Mouse (Mus musculus): ENCODE results near the gene Olfr1477. TPM values are rescaled to one million over a fixed set of nuclear protein-coding genes. Genes with fewer than 3 reads are reported as not detected.
"Not testable (repeated sequence)": the region's sequence is repeated elsewhere in the genome, so short reads cannot be mapped to it uniquely, and the experiment has no call there.

Gene Olfr1477
- polyA plus RNA-seq (2015; fragmentation: Nextera tagmentation; extraction: Ambion mirVana), result not detected in 2 replicates

DNA sequence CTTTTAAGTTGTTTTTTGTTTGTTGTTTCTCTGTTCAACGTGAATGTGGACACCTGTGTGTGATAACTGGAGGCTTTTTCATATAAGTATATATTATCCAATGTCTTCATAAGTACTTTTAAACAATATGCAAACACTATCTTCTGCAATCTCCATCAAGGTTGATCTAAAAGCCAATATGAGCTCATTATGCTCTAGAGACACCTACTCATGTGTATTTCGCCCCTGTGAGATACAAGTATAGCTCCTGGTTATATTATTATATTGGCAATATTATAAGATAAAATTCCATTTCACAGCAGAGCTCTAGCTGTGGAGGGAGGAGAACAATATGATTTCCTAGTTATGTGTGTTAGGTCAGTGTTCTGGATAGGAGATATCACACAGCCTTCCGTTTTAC, at the start of gene Olfr1477:
TSS of gene Olfr1477 (plus strand) at position 301 of the 400 bp plus-strand sequence.
- Histone ChIP-seq H3K9me3 (ENCODE audit: low read length) (no peaks in the 10 kb centered on the region), H3K4me2 (ENCODE audit: low read depth, low read length) (no peak within 1 kb of the TSS), H3K4me3 (ENCODE audit: low read depth, low read length) (no peak within 1 kb of the TSS), H3K4me1 (ENCODE audit: insufficient read depth) (no peaks in the 10 kb centered on the region), H3K27ac (ENCODE audit: low read depth) (no peak within 1 kb of the TSS), H3K36me3 (replicated peaks; ENCODE audit: insufficient read depth, low read length) (no peaks in the 10 kb centered on the region), H3K9ac (replicated peaks) (no peak within 1 kb of the TSS), H3K27me3 (ENCODE audit: insufficient read depth, low read length) (no peaks in the 10 kb centered on the region)
- no peak for TF ChIP-seq CTCF (IDR thresholded peaks at IDR 0.05; ENCODE audit: low read depth)
- no peak for TF ChIP-seq EP300 (IDR thresholded peaks at IDR 0.05; ENCODE audit: low read depth)
- WGBS (ENCODE audit: insufficient replicate concordance), result 56% methylated on average over 3 of the region's 3 CpGs
- DNase-seq (no peak), ATAC-seq (no peak)

DNA sequence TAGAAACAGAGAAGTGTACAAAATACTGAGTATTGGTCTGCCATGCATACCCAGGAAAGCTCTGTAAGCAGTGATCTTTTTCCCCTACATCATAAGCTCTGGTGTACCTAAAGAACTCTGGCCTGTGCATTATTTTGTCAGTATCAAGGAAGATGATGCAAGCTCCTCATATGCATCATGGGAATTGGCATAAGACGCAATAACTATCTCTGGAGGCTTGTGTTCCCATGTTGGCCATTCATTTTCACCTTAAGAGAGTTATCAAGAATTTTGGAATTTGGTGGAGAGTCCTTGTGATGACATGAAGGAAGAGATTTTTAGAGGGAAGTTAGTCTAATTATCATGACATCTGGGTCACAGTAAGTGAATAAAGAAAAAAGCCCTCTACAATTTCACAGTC, 44.4 kb upstream of the Olfr1477 start, which contains the start of gene Olfr1472:
TSS of gene Olfr1472 (minus strand) at position 101 of the 400 bp plus-strand sequence.
- Histone ChIP-seq H3K36me3 (replicated peaks; ENCODE audit: insufficient read depth, low read length) (no peaks in the 10 kb centered on the region), H3K4me2 (ENCODE audit: low read depth, low read length) (no peak within 1 kb of the TSS), H3K9ac (replicated peaks) (no peak within 1 kb of the TSS), H3K4me1 (ENCODE audit: insufficient read depth) (no peaks in the 10 kb centered on the region), H3K27ac (ENCODE audit: low read depth) (no peak within 1 kb of the TSS), H3K27me3 (ENCODE audit: insufficient read depth, low read length) (no peaks in the 10 kb centered on the region), H3K4me3 (ENCODE audit: low read depth, low read length) (no peak within 1 kb of the TSS), H3K9me3 (ENCODE audit: low read length) (no peaks in the 10 kb centered on the region)
- TF ChIP-seq EP300 (IDR thresholded peaks at IDR 0.05; ENCODE audit: low read depth), result no peak
- no peak for TF ChIP-seq CTCF (IDR thresholded peaks at IDR 0.05; ENCODE audit: low read depth)
- ATAC-seq (no peak), DNase-seq (no peak)
- 75% methylated on average over 1 of the region's 1 CpGs for WGBS (ENCODE audit: insufficient replicate concordance)

DNA sequence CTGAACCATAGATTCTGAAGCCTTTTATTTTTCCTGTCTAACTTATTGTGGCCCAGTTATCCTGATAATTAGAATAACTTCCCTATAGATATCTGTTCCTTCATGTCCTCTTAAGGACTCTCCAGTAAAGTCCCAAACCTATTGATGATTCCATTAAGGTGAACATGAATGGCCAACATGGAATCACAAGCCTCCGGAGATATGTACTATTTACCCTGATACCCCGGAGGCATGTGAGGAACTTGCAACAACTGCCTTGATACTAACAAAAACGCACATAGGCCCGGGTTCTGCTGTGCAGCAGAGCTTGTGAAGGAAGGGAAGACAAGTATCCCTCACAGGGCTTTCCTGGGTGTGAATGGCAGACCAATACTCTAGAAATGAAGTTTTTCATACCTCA, 31.1 kb upstream of the Olfr1477 start, which contains the start of gene Olfr1474:
TSS of gene Olfr1474 (plus strand) at position 301 of the 400 bp plus-strand sequence.
- H3K36me3 ChIP-seq (replicated peaks; ENCODE audit: insufficient read depth, low read length); DNase-seq; H3K27me3 ChIP-seq (ENCODE audit: insufficient read depth, low read length); ATAC-seq; H3K9me3 ChIP-seq (ENCODE audit: low read length); H3K27ac ChIP-seq (ENCODE audit: low read depth); H3K4me1 ChIP-seq (ENCODE audit: insufficient read depth); H3K4me3 ChIP-seq (ENCODE audit: low read depth, low read length); H3K4me2 ChIP-seq (ENCODE audit: low read depth, low read length); H3K9ac ChIP-seq (replicated peaks): not testable (repeated sequence)
- WGBS (ENCODE audit: insufficient replicate concordance), result 68% methylated on average over 4 of the region's 4 CpGs

DNA sequence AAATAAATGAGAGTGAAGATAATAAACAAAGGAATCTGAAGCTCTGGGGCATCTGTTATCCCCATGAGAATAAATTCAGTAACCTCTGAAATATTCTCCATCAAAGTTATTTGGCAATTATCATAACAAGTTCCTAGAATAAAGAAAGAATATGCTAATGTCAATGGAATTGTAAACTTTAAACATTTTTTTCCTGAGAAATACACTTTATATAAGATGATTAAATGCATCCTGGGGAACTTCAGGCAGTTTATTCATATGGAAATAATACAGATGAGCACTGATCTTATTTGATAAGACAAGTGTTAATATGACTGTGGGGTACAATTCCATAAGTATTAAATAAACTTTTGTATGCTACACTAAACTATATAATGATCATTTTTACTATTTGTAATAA, 20.2 kb upstream of the Olfr1477 start, which contains the start of gene Olfr1475:
TSS of gene Olfr1475 (minus strand) at position 101 of the 400 bp plus-strand sequence.
- no peak for DNase-seq
- no peak for ATAC-seq
- Histone ChIP-seq H3K9ac (replicated peaks) (no peak within 1 kb of the TSS), H3K4me1 (ENCODE audit: insufficient read depth) (no peaks in the 10 kb centered on the region), H3K36me3 (replicated peaks; ENCODE audit: insufficient read depth, low read length) (no peaks in the 10 kb centered on the region), H3K4me3 (ENCODE audit: low read depth, low read length) (no peak within 1 kb of the TSS), H3K27me3 (ENCODE audit: insufficient read depth, low read length) (no peaks in the 10 kb centered on the region), H3K4me2 (ENCODE audit: low read depth, low read length) (no peak within 1 kb of the TSS), H3K9me3 (ENCODE audit: low read length) (no peaks in the 10 kb centered on the region), H3K27ac (ENCODE audit: low read depth) (no peak within 1 kb of the TSS)
- no peak for TF ChIP-seq EP300 (IDR thresholded peaks at IDR 0.05; ENCODE audit: low read depth)
- TF ChIP-seq CTCF (IDR thresholded peaks at IDR 0.05; ENCODE audit: low read depth), result no peak

DNA sequence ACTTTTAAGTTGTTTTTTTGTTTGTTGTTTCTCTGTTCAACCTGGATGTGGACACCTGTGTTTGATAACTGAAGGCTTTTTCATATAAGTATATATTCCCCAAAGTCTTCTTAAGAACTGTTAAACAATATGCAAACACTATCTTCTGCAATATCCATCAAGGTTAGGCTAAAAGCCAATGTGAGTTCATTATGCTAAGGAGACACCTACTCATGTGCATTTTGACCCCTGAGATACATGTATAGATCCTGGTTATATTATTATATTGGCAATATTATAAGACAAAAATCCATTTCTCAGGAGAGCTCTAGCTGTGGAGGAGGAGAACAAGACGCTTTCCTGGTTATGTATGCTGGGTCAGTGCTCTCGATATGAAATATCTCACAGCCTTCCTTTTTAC, 27.3 kb downstream of the Olfr1477 start, which contains the start of gene Olfr1480:
TSS of gene Olfr1480 (plus strand) at position 301 of the 400 bp plus-strand sequence.
- Histone ChIP-seq H3K4me1 (ENCODE audit: insufficient read depth) (no peaks in the 10 kb centered on the region), H3K4me3 (ENCODE audit: low read depth, low read length) (no peak within 1 kb of the TSS), H3K9me3 (ENCODE audit: low read length) (0 out of 2 replicates have a peak, but pooled peaks cover 3% of the 10 kb centered on the region), H3K4me2 (ENCODE audit: low read depth, low read length) (no peak within 1 kb of the TSS), H3K36me3 (replicated peaks; ENCODE audit: insufficient read depth, low read length) (no peaks in the 10 kb centered on the region), H3K9ac (replicated peaks) (no peak within 1 kb of the TSS), H3K27ac (ENCODE audit: low read depth) (no peak within 1 kb of the TSS), H3K27me3 (ENCODE audit: insufficient read depth, low read length) (no peaks in the 10 kb centered on the region)
- TF ChIP-seq EP300 (IDR thresholded peaks at IDR 0.05; ENCODE audit: low read depth) (no peak), CTCF (IDR thresholded peaks at IDR 0.05; ENCODE audit: low read depth) (no peak)
- 73% methylated on average over 2 of the region's 2 CpGs for WGBS (ENCODE audit: insufficient replicate concordance)
- DNase-seq (no peak), ATAC-seq (no peak)

Other genes starting within 250 kb of the Olfr1477 start
- gene Olfr1465, start 185.0 kb upstream of the Olfr1477 start, polyA plus RNA-seq (2015; fragmentation: Nextera tagmentation; extraction: Ambion mirVana), result not detected in 2 replicates
- gene Olfr1466, start 161.7 kb upstream of the Olfr1477 start, polyA plus RNA-seq (2015; fragmentation: Nextera tagmentation; extraction: Ambion mirVana), result not detected in 2 replicates
- not detected in 2 replicates for gene Olfr1467, start 138.3 kb upstream of the Olfr1477 start, polyA plus RNA-seq (2015; fragmentation: Nextera tagmentation; extraction: Ambion mirVana)
- gene Olfr1469, start 92.7 kb upstream of the Olfr1477 start, polyA plus RNA-seq (2015; fragmentation: Nextera tagmentation; extraction: Ambion mirVana), result not detected in 2 replicates
- gene Olfr1471, start 57.1 kb upstream of the Olfr1477 start, polyA plus RNA-seq (2015; fragmentation: Nextera tagmentation; extraction: Ambion mirVana), result not detected in 2 replicates
- gene Olfr1472, start 44.5 kb upstream of the Olfr1477 start, polyA plus RNA-seq (2015; fragmentation: Nextera tagmentation; extraction: Ambion mirVana), result not detected in 2 replicates
- not detected in 2 replicates for gene Olfr1474, start 31.0 kb upstream of the Olfr1477 start, polyA plus RNA-seq (2015; fragmentation: Nextera tagmentation; extraction: Ambion mirVana)
- not detected in 2 replicates for gene Olfr1475, start 20.4 kb upstream of the Olfr1477 start, polyA plus RNA-seq (2015; fragmentation: Nextera tagmentation; extraction: Ambion mirVana)
- gene Olfr1480, start 27.4 kb downstream of the Olfr1477 start, polyA plus RNA-seq (2015; fragmentation: Nextera tagmentation; extraction: Ambion mirVana), result not detected in 2 replicates
- not detected in 2 replicates for gene Olfr1484, start 83.0 kb downstream of the Olfr1477 start, polyA plus RNA-seq (2015; fragmentation: Nextera tagmentation; extraction: Ambion mirVana)
- gene Olfr1487, start 116.8 kb downstream of the Olfr1477 start, polyA plus RNA-seq (2015; fragmentation: Nextera tagmentation; extraction: Ambion mirVana), result not detected in 2 replicates
- gene Olfr1489, start 131.1 kb downstream of the Olfr1477 start, polyA plus RNA-seq (2015; fragmentation: Nextera tagmentation; extraction: Ambion mirVana), result not detected in 2 replicates
- not detected in 2 replicates for gene Olfr1490, start 150.5 kb downstream of the Olfr1477 start, polyA plus RNA-seq (2015; fragmentation: Nextera tagmentation; extraction: Ambion mirVana)
- gene Olfr1491, start 196.7 kb downstream of the Olfr1477 start, polyA plus RNA-seq (2015; fragmentation: Nextera tagmentation; extraction: Ambion mirVana), result not detected in 2 replicates
- gene Olfr1493-ps1, start 222.7 kb downstream of the Olfr1477 start, polyA plus RNA-seq (2015; fragmentation: Nextera tagmentation; extraction: Ambion mirVana), result not detected in 2 replicates
- gene Olfr1494, start 239.2 kb downstream of the Olfr1477 start, polyA plus RNA-seq (2015; fragmentation: Nextera tagmentation; extraction: Ambion mirVana), result not detected in 2 replicates